Mouse (Mus musculus) embryonic facial prominence, embryonic 13.5 days (tissue): ENCODE results near the gene Anxa2. TPM values are rescaled to one million over a fixed set of nuclear protein-coding genes. Genes with fewer than 3 reads are reported as not detected.

Experiments
- ATAC-seq: fragments of 200-750 bp; cut with Nextera tagmentation; 2 replicates; pipeline ENCODE4 v1.8.0; 2017; ENCODE audit warnings: low read depth; ENCODE audit not compliant: insufficient number of reproducible peaks, insufficient read depth, low FRiP score, low TSS enrichment
- H3K27ac ChIP-seq: fragments of 300-500 bp; sonication (generic); 2 replicates; pipeline ENCODE4 v1.5.1; 2015; ENCODE audit warnings: moderate library complexity, mild to moderate bottlenecking, inconsistent platforms
- H3K27me3 ChIP-seq: fragments of 300-500 bp; sonication (generic); 2 replicates; pipeline ENCODE4 v1.6.1; 2015; ENCODE audit warnings: mild to moderate bottlenecking, inconsistent platforms
- H3K36me3 ChIP-seq: fragments of 300-500 bp; sonication (generic); 2 replicates; pipeline ENCODE4 v1.6.1; 2015; ENCODE audit warnings: mild to moderate bottlenecking, inconsistent platforms
- H3K4me1 ChIP-seq: fragments of 300-500 bp; sonication (generic); 2 replicates; pipeline ENCODE4 v1.6.1; 2015; ENCODE audit warnings: inconsistent platforms
- H3K4me2 ChIP-seq: fragments of 300-500 bp; sonication (generic); 2 replicates; pipeline ENCODE4 v1.6.1; 2015; ENCODE audit warnings: moderate library complexity, mild to moderate bottlenecking, inconsistent platforms
- H3K4me3 ChIP-seq: fragments of 300-500 bp; sonication (generic); 2 replicates; pipeline ENCODE4 v1.5.1; 2015; ENCODE audit warnings: mild to moderate bottlenecking, inconsistent platforms
- H3K9ac ChIP-seq: fragments of 300-500 bp; sonication (generic); 2 replicates; pipeline ENCODE4 v1.6.1; 2015; ENCODE audit warnings: mild to moderate bottlenecking, inconsistent platforms
- H3K9me3 ChIP-seq: fragments of 300-500 bp; sonication (generic); 2 replicates; pipeline ENCODE4 v1.6.1; 2016; ENCODE audit warnings: inconsistent platforms
- WGBS: fragments of 180-500 bp; shearing (Covaris S2); methylation state at CpG from one replicate; pipeline ENCODE4 v1.1.7; 2015; ENCODE audit warnings: mixed read lengths; 5-methylcytosine and 5-hydroxymethylcytosine counted together
- polyA plus RNA-seq: library from polyadenylated mRNA; unstranded; fragments of >200 nt; fragmentation: Nextera tagmentation; extraction: Ambion mirVana; gene quantifications from 2 replicates; pipeline ENCODE4 v1.2.1, GENCODE M21; 2015

Gene Anxa2
- polyA plus RNA-seq, 1 experiment from 2014 or later = 1,195 TPM

DNA sequence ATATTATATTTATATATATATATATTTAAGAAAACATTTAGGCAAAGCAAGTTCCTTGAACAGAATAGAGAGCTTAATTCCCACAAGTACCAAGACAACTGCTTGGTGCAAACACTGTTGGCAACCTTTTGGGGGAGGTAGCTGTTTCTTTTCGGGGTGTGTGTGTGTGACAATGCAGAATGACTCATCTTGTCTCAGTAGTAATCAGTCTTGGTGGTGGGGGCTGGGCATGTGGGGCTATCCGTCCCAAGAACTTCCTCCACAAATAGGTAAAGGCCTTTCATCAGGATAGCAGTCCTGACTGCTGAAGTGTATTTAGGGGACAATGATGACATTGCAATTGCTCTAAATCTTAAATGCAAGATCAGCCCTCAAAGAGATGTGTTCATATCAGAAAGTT is 9.6 kb downstream of the Anxa2 start:
- Histone ChIP-seq H3K9me3 (no peaks in the 10 kb centered on the region), H3K9ac (no peak overlapping the region), H3K4me1 (peaks cover 86% of the 10 kb centered on the region), H3K27me3 (no peaks in the 10 kb centered on the region), H3K4me2 (no peak overlapping the region), H3K36me3 (peaks cover 61% of the 10 kb centered on the region), H3K4me3 (no peak overlapping the region), H3K27ac (no peak overlapping the region)
- WGBS = 78% methylated on average over 2 of the region's 2 CpGs
- no peak for ATAC-seq

- Histone ChIP-seq H3K4me3 (no peak overlapping the region), H3K36me3 (peaks cover 69% of the 10 kb centered on the region), H3K9me3 (no peaks in the 10 kb centered on the region), H3K4me2 (no peak overlapping the region), H3K4me1 (peaks cover 84% of the 10 kb centered on the region), H3K9ac (no peak overlapping the region), H3K27me3 (no peaks in the 10 kb centered on the region), H3K27ac (0 out of 2 replicates have a peak overlapping the region, but pooled peaks have one; percentile 18)
- ATAC-seq = no peak
- 78% methylated on average over 6 of the region's 6 CpGs for WGBS
These were observed 10.8 kb downstream of the Anxa2 start for GRCm38 (mm10) chr9:69464109-69464756.

- H3K9me3 ChIP-seq = no peaks in the 10 kb centered on the region
- H3K4me2 ChIP-seq = no peak overlapping the region
- no peak for ATAC-seq
- 71% methylated on average over 4 of the region's 4 CpGs for WGBS
- peaks cover 62% of the 10 kb centered on the region for H3K36me3 ChIP-seq
- H3K4me3 ChIP-seq = no peak overlapping the region
- no peaks in the 10 kb centered on the region for H3K27me3 ChIP-seq
- H3K27ac ChIP-seq = peak overlapping the region; percentile 75
- H3K9ac ChIP-seq = 0 out of 2 replicates have a peak overlapping the region, but pooled peaks have one; percentile 6
- peaks cover 84% of the 10 kb centered on the region for H3K4me1 ChIP-seq
These were observed 12.7 kb downstream of the Anxa2 start for GRCm38 (mm10) chr9:69466098-69466497.

DNA sequence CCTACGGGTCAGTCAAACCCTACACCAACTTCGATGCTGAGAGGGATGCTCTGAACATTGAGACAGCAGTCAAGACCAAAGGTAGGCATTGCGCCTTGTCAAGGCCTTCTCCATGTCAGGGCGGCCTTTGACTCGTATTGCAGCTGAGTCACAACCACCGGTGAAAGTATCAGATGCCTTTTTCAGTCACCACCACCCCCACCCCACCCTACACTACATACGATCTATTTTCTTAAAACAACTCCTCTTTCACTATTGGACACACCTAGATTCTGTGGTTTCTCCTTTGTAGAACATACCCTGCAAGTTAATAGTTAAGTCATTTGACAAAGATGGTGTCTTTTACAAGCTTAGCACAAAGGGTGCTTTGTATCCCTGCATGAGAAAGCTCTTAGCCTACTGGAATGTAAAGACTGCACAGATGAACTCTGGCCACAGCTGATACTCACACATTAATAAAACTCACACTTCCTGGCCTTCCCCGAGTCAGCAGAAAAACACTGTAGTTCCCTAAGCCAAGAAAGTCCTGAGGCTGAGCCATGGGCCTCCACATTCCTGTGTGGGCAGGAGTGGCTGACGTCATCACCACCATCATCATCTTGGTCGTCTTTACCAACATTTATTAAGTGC is 14.0 kb downstream of the Anxa2 start:
- H3K4me2 ChIP-seq = no peak overlapping the region; the same call in 1 of the 2 replicates
- H3K36me3 ChIP-seq = peaks cover 62% of the 10 kb centered on the region
- H3K4me1 ChIP-seq = peaks cover 86% of the 10 kb centered on the region
- no peak for ATAC-seq
- H3K9me3 ChIP-seq = no peaks in the 10 kb centered on the region
- no peak overlapping the region for H3K9ac ChIP-seq
- H3K4me3 ChIP-seq = no peak overlapping the region
- WGBS = 42% methylated on average over 10 of the region's 10 CpGs
- no peaks in the 10 kb centered on the region for H3K27me3 ChIP-seq
- H3K27ac ChIP-seq = peak overlapping the region; percentile 75

DNA sequence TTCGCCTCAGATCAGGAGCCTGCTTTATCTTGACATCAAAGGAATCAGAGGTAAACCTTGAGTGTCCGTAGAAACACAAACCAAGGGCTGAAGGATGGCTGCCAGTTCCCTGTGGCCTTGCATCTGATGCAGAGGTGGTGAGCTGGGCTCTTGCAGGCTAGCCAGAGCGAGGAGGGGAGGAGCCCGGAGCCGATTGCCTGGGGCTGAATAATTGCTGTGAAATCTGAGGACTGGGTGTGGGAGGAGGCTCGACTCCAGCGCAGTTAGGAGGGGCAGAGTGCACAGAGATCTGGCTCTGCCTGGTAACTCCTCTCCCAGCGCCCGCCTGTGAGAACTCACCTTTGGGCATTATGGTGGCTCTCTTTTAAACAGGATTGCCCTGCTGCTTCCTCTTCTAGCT is 15.6 kb downstream of the Anxa2 start:
- H3K4me3 ChIP-seq = no peak overlapping the region
- peaks cover 93% of the 10 kb centered on the region for H3K4me1 ChIP-seq
- H3K36me3 ChIP-seq = peaks cover 67% of the 10 kb centered on the region

DNA sequence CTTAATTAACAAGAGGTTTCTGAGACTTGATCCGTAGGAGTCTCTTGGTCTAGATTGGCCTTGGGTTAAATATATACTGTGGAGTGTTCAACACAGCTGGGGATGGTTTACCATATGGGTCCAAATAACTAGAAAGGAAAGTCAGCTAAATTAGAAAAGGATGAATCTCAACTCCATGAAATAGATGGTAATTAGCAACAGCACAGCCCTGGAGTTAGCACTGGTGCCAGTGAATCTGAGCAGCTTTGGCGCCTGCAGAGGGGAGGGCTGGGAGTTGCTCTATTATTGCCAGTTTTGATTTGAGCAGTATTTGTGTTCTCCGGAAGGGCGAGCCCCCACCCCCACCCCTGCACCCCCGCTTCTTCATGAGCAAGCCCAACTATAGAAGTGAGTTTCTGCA is 16.9 kb downstream of the Anxa2 start:
- peaks cover 70% of the 10 kb centered on the region for H3K36me3 ChIP-seq
- H3K27ac ChIP-seq = peak overlapping the region; percentile 95
- no peak overlapping the region for H3K4me3 ChIP-seq
- peak; percentile 49; the same call in 1 of the 2 replicates for ATAC-seq
- H3K9me3 ChIP-seq = no peaks in the 10 kb centered on the region
- WGBS = 14% methylated on average over 5 of the region's 5 CpGs
- peaks cover 85% of the 10 kb centered on the region for H3K4me1 ChIP-seq
- H3K27me3 ChIP-seq = no peaks in the 10 kb centered on the region
- peak overlapping the region; percentile 43 for H3K4me2 ChIP-seq
- no peak overlapping the region for H3K9ac ChIP-seq

More for the DNA sequence above, 15.6 kb downstream of the Anxa2 start:
- Histone ChIP-seq H3K9ac (no peak overlapping the region), H3K27me3 (no peaks in the 10 kb centered on the region), H3K27ac (peak overlapping the region; percentile 95), H3K4me2 (peak overlapping the region; percentile 43), H3K9me3 (no peaks in the 10 kb centered on the region)
- 2% methylated on average over 9 of the region's 9 CpGs for WGBS
- peak; percentile 32; the same call in 1 of the 2 replicates for ATAC-seq

GRCm38 (mm10) chr9:69470921-69471320 is 17.5 kb downstream of the Anxa2 start:
- peaks cover 68% of the 10 kb centered on the region for H3K36me3 ChIP-seq
- ATAC-seq = peak; percentile 70
- no peaks in the 10 kb centered on the region for H3K9me3 ChIP-seq
- H3K27me3 ChIP-seq = no peaks in the 10 kb centered on the region
- 2% methylated on average over 6 of the region's 6 CpGs for WGBS
- H3K9ac ChIP-seq = 0 out of 2 replicates have a peak overlapping the region, but pooled peaks have one; percentile 32
- H3K27ac ChIP-seq = peak overlapping the region; percentile 95
- peak overlapping the region; percentile 43 for H3K4me2 ChIP-seq
- H3K4me1 ChIP-seq = peaks cover 79% of the 10 kb centered on the region
- no peak overlapping the region for H3K4me3 ChIP-seq

DNA sequence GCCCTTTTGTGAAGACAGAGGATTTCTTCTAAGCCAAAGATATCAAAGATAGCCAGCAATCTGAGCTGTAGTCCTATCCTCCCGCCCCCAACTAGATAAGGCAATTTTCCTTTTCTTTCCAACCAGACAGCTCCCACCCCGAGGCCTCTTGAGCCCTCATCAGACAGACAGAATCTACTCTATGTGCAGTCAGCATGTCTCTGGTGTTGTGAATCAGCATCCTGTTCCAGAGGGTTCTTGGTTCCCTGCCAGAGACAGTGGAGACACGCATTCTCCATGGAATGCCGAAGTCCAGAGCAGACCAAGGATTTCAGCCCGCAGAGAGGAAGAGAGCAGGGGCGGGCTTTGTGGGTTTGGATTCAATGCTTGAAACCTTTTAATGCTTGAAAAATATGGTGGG is 19.3 kb downstream of the Anxa2 start:
- Histone ChIP-seq H3K9me3 (no peaks in the 10 kb centered on the region), H3K36me3 (peaks cover 71% of the 10 kb centered on the region), H3K4me3 (no peak overlapping the region), H3K4me1 (peaks cover 75% of the 10 kb centered on the region), H3K4me2 (no peak overlapping the region), H3K27me3 (no peaks in the 10 kb centered on the region), H3K27ac (peak overlapping the region; percentile 95), H3K9ac (no peak overlapping the region)
- no peak for ATAC-seq
- 43% methylated on average over 6 of the region's 6 CpGs for WGBS

- no peak overlapping the region for H3K4me3 ChIP-seq
- WGBS = 70% methylated on average over 6 of the region's 6 CpGs
- H3K36me3 ChIP-seq = peaks cover 79% of the 10 kb centered on the region
- no peak overlapping the region for H3K9ac ChIP-seq
- H3K4me1 ChIP-seq = peaks cover 60% of the 10 kb centered on the region
- no peak overlapping the region for H3K4me2 ChIP-seq
- no peak overlapping the region for H3K27ac ChIP-seq
- no peaks in the 10 kb centered on the region for H3K27me3 ChIP-seq
- H3K9me3 ChIP-seq = no peaks in the 10 kb centered on the region
- no peak for ATAC-seq
These were observed 22.5 kb downstream of the Anxa2 start for GRCm38 (mm10) chr9:69475873-69476272.

DNA sequence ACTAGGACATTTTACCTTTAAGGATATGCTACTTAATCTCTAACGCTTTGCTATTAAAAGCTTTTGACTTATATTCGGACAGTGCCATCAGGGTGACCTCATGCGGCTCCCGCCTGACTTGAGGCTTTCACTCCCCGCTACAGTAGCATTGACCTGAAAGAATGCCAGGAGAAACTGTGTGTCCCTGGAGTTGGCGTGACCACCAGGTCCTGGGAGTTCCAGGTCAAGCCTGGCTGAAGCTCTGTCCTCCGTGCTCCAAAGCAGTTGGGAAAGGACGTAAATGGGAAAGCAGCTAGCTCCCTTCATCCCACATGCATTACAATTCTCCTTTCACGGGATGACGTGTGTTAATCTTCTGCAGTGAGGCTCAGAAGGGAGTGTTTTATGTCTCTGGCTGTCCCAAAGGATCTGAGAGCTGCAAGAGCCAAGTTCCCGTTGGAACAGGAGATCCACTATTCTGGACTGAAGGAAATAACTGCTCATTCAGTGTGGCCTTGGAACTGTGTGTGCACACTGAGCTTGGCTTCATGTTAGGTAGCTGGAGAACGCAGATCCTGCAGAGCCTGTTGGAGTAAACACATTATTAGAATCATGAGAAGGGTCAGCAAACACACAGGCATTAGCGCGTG is 23.9 kb downstream of the Anxa2 start:
- H3K4me2 ChIP-seq = no peak overlapping the region
- no peak overlapping the region for H3K4me3 ChIP-seq
- ATAC-seq = no peak
- peaks cover 80% of the 10 kb centered on the region for H3K36me3 ChIP-seq
- H3K4me1 ChIP-seq = peaks cover 46% of the 10 kb centered on the region
- H3K27ac ChIP-seq = peak overlapping the region; percentile 39; the same call in 1 of the 2 replicates
- H3K9me3 ChIP-seq = no peaks in the 10 kb centered on the region
- WGBS = 58% methylated on average over 14 of the region's 14 CpGs
- H3K9ac ChIP-seq = no peak overlapping the region
- no peaks in the 10 kb centered on the region for H3K27me3 ChIP-seq

DNA sequence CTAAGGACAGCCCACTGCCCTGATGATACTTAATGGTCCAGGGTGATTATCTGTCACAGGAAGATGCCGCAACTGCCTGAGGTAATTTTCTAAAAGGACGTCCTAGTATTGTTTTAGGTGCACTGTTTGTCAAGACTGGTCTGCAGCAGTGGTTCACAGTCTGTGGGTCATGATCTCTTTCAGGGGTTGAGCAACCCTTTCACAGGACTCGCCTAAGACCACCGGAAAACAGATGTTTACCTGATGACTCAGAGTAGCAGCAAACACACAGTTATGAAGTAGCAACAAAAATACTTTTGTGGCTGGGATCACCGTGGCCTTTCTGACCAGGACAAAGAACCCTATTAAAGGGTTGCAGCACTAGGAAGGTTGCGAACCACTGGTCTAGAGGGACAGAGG is 24.4 kb downstream of the Anxa2 start:
- Histone ChIP-seq H3K9me3 (no peaks in the 10 kb centered on the region), H3K27ac (no peak overlapping the region), H3K4me2 (no peak overlapping the region), H3K36me3 (peaks cover 80% of the 10 kb centered on the region), H3K4me1 (peaks cover 41% of the 10 kb centered on the region), H3K27me3 (no peaks in the 10 kb centered on the region), H3K9ac (no peak overlapping the region), H3K4me3 (no peak overlapping the region)
- ATAC-seq = no peak
- WGBS = 38% methylated on average over 6 of the region's 6 CpGs
